Mouse (Mus musculus) ES-E14 (cell line): ENCODE measurements around the gene Cnpy3.

ENCODE experiments used
- CHD2 ChIP-seq: IDR thresholded peaks from 2 replicates; pipeline ENCODE4 v1.6.1; 2014; ENCODE audit warnings: mild to moderate bottlenecking, low read depth, low read length, inconsistent platforms
- MAFK ChIP-seq: IDR thresholded peaks from 2 replicates; pipeline ENCODE4 v1.6.1; 2014; ENCODE audit warnings: mild to moderate bottlenecking, low read depth, low read length, inconsistent platforms; ENCODE audit not compliant: insufficient read depth
- ZC3H11A ChIP-seq: IDR thresholded peaks from 2 replicates; pipeline ENCODE4 v1.6.1; 2012; ENCODE audit warnings: low read depth, mild to moderate bottlenecking, inconsistent platforms, low read length, borderline replicate concordance
- ZNF384 ChIP-seq: IDR thresholded peaks from 2 replicates; pipeline ENCODE4 v1.6.1; 2012; ENCODE audit warnings: low read depth, low read length, inconsistent platforms

- TF ChIP-seq ZC3H11A (no peak), CHD2 (no peak), ZNF384 (no peak), MAFK (peak; percentile 59; the same call in 1 of the 2 replicates)
Observed at GRCm38 (mm10) chr17:46690665-46691064, 61.3 kb downstream of the Cnpy3 start.
